Mouse (Mus musculus) 416B (cell line): ENCODE data around the gene Rfc1.

Experiments
- DNase-seq: peaks from one replicate; pipeline ENCODE4 v3.0.0; 2011; ENCODE audit warnings: low read depth

Rfc1 gene

GRCm38 (mm10) chr5:65335298-65336074 lies at the start of gene Rfc1:
TSS of gene Rfc1 (minus strand) at chr5:65335670.
- DNase-seq: peak; percentile 91

GRCm38 (mm10) chr5:65374746-65375145 lies 39.3 kb upstream of the Rfc1 start:
- DNase-seq: no peak

GRCm38 (mm10) chr5:65371551-65371950 lies 36.1 kb upstream of the Rfc1 start:
- DNase-seq: no peak

GRCm38 (mm10) chr5:65367837-65368236 lies 32.4 kb upstream of the Rfc1 start:
- no peak for DNase-seq

GRCm38 (mm10) chr5:65357771-65358170 lies 22.3 kb upstream of the Rfc1 start:
- peak; percentile 45 for DNase-seq

- peak; percentile 80 for DNase-seq
Measured at GRCm38 (mm10) chr5:65356851-65357250, 21.4 kb upstream of the Rfc1 start.

GRCm38 (mm10) chr5:65354985-65355384 lies 19.5 kb upstream of the Rfc1 start:
- DNase-seq: peak; percentile 54

GRCm38 (mm10) chr5:65354097-65354496 lies 18.6 kb upstream of the Rfc1 start:
- DNase-seq: peak; percentile 82

- DNase-seq: no peak
Measured at GRCm38 (mm10) chr5:65350508-65350907, 15.0 kb upstream of the Rfc1 start.

GRCm38 (mm10) chr5:65348168-65348567 lies 12.7 kb upstream of the Rfc1 start, which contains the start of gene Klb:
TSS of gene Klb (plus strand) at chr5:65348314.
- no peak for DNase-seq

GRCm38 (mm10) chr5:65340167-65340566 lies 4.7 kb upstream of the Rfc1 start:
- no peak for DNase-seq

GRCm38 (mm10) chr5:65338394-65338793 lies 2.9 kb upstream of the Rfc1 start:
- DNase-seq: peak; percentile 51

GRCm38 (mm10) chr5:65336075-65336355 lies 545 bp upstream of the Rfc1 start:
- peak; percentile 31 for DNase-seq

- DNase-seq: no peak
Measured at GRCm38 (mm10) chr5:65334788-65335187, 682 bp downstream of the Rfc1 start.

- DNase-seq: no peak
Measured at GRCm38 (mm10) chr5:65329971-65330370, 5.5 kb downstream of the Rfc1 start.

- peak; percentile 70 for DNase-seq
Measured at GRCm38 (mm10) chr5:65326212-65326611, 9.3 kb downstream of the Rfc1 start.

- DNase-seq: peak; percentile 87
Measured at GRCm38 (mm10) chr5:65324758-65325355, 10.6 kb downstream of the Rfc1 start.

- DNase-seq: no peak
Measured at GRCm38 (mm10) chr5:65324271-65324670, 11.2 kb downstream of the Rfc1 start.

- peak; percentile 40 for DNase-seq
Measured at GRCm38 (mm10) chr5:65322165-65322564, 13.3 kb downstream of the Rfc1 start.

- DNase-seq: no peak
Measured at GRCm38 (mm10) chr5:65319176-65319575, 16.3 kb downstream of the Rfc1 start.

GRCm38 (mm10) chr5:65308866-65309265 lies 26.6 kb downstream of the Rfc1 start:
- DNase-seq: peak; percentile 56

- no peak for DNase-seq
Measured at GRCm38 (mm10) chr5:65308208-65308607, 27.3 kb downstream of the Rfc1 start.

- DNase-seq: no peak
Measured at GRCm38 (mm10) chr5:65305516-65305915, 30.0 kb downstream of the Rfc1 start.

GRCm38 (mm10) chr5:65300121-65300520 lies 35.3 kb downstream of the Rfc1 start:
- DNase-seq: peak; percentile 55
